Mouse (Mus musculus) G1E (cell line): ENCODE results near the gene Ppp3ca.

Experiments used
- CTCF ChIP-seq: IDR thresholded peaks from 2 replicates; pipeline ENCODE4 v1.5.1; 2012; ENCODE audit warnings: low read depth, low read length, inconsistent platforms, mixed read lengths
- GATA1 ChIP-seq: IDR thresholded peaks from 2 replicates; pipeline ENCODE4 v1.6.1; 2012; ENCODE audit warnings: borderline replicate concordance, low read length, inconsistent platforms, mixed read lengths
- TAL1 ChIP-seq: conservative IDR thresholded peaks from 2 replicates; pipeline ENCODE4 v1.6.1; 2012; ENCODE audit warnings: low read depth, low read length, inconsistent platforms, mixed read lengths

DNA sequence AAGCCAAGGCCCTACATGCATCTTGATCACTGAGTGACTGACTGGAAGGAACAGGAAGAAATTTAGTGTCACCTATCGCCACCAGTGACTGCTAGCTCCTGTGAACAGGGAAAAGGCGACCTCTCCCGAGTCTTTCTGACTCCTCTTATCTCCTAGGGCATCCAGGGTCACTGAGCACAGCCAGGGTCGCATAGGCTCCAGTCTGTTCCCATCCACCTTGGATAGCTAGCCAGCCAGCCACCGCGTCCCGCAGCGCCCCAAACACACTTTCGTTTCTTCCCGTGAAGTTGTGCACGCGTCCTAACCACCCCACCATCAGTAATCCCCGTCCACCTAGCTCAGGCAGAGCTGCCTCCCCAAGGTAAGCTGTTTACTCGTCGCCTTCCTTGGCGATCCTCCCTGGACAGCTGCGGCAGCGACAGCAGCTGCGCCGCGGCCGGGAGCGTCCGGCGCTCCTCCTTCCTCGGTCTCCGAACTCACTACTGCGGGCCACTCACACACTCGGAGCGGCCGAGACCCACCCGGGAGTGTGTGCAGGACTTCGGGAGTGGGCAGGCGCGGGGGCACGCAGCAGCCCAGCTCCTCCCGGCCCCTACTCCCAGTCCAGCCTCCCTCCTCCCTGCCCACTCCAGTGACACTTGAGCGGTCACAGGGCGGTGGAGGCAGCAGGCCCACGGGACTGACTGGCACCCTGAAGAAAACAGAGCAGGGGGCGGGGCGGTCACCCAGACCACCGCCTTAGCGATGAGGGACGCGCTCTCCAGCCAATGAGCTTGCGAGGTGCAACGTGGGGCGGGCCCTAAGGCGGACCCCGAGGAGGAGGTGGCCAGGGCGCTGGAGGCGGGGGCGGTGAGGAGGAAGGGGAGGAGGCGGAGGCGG is 454 bp upstream of the Ppp3ca start:
- TF ChIP-seq CTCF, result no peak
- TF ChIP-seq GATA1, result no peak
- TF ChIP-seq TAL1, result no peak
